10 mouse cellular contexts compared by ENCODE assay signal in the genomic region with DNA sequence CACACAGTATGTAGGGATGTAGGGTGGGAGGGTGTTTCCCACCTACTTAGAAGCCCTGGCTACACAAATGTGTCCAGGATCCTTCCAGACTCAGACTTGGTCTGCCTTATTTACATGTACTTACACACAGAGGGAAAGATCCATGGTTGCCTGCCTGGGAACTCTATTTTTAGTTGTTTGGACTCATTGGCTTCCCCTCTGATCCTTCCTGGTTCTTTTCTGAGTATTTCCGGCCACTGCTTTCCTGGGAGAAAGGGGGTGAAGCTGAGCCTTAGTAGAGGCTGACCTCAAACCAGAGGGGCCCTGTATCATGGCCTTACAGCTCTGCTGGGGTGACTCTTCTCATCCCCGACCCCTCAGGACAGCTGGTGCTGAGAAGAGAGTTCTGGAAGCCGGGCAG.
DNase-seq lines count a peak whose midpoint lies in the region; ATAC-seq lines count a peak whose summit lies in the region.
"Had no signal": no experiment of that assay in that cellular context is flagged by ENCODE, and none has a peak within 500 bp of the region (broad histone marks: within the 10 kb centered on the region; RNA-seq: fewer than 3 reads in every experiment).

No protein-coding gene starts in this region.

- H3K9me3 ChIP-seq in lung, embryonic 15.5 days, result no peaks in the 10 kb centered on the region
- no peaks in the 10 kb centered on the region for H3K9me3 ChIP-seq in forebrain, embryonic 16.5 days (ENCODE audit: control insufficient read depth, low read length)
- no peaks in the 10 kb centered on the region for H3K9me3 ChIP-seq in hindbrain, embryonic 14.5 days (ENCODE audit: control insufficient read depth, low read length)
- no peaks in the 10 kb centered on the region for H3K9me3 ChIP-seq in neural tube, embryonic 15.5 days (replicated peaks)

- peak overlapping the region; percentile 94 for H3K27ac ChIP-seq in lung, embryonic 15.5 days
- peak overlapping the region; percentile 22; the same call in 1 of the 2 replicates for H3K27ac ChIP-seq in forebrain, embryonic 16.5 days (ENCODE audit: low read length)
- peak overlapping the region; percentile 68; the same call in 1 of the 2 replicates for H3K27ac ChIP-seq in hindbrain, embryonic 14.5 days
- H3K27ac ChIP-seq in neural tube, embryonic 15.5 days (replicated peaks), result peak overlapping the region; percentile 76

- DNase-seq in lung, postnatal 25 days (ENCODE audit: low spot score), result no peak
- DNase-seq in hindbrain, embryonic 14.5 days (ENCODE audit: low spot score), result no peak
- DNase-seq in layer of hippocampus, postnatal 14 days (ENCODE audit: low spot score in 2 of 2), result no peak
- no peak for DNase-seq in cerebellum, postnatal 10 days
- DNase-seq in urinary bladder, postnatal 4 days (ENCODE audit: low spot score in 2 of 2), result no peak
- DNase-seq: lung, postnatal 14 days; thymus, adult 2 months had no signal

- H3K36me3 ChIP-seq in lung, embryonic 15.5 days, result no peaks in the 10 kb centered on the region
- H3K36me3 ChIP-seq in forebrain, embryonic 16.5 days (ENCODE audit: control insufficient read depth, insufficient read depth), result no peaks in the 10 kb centered on the region
- H3K36me3 ChIP-seq in hindbrain, embryonic 14.5 days (replicated peaks; ENCODE audit: control insufficient read depth, insufficient read depth), result no peaks in the 10 kb centered on the region
- no peaks in the 10 kb centered on the region for H3K36me3 ChIP-seq in neural tube, embryonic 15.5 days

- WGBS in lung, embryonic 15.5 days, result 49% methylated on average over 3 of the region's 3 CpGs
- 75% methylated on average over 3 of the region's 3 CpGs for WGBS in forebrain, embryonic 16.5 days
- WGBS in hindbrain, embryonic 14.5 days, result 73% methylated on average over 3 of the region's 3 CpGs
- 75% methylated on average over 3 of the region's 3 CpGs for WGBS in neural tube, embryonic 15.5 days

- peaks cover 26% of the 10 kb centered on the region for H3K4me1 ChIP-seq in lung, embryonic 15.5 days
- no peaks in the 10 kb centered on the region; the same call in 1 of the 2 replicates for H3K4me1 ChIP-seq in forebrain, embryonic 16.5 days (replicated peaks; ENCODE audit: control insufficient read depth, insufficient read depth, low read length)
- H3K4me1 ChIP-seq in hindbrain, embryonic 14.5 days (replicated peaks; ENCODE audit: control insufficient read depth, insufficient read depth, low read length), result no peaks in the 10 kb centered on the region
- peaks cover 12% of the 10 kb centered on the region for H3K4me1 ChIP-seq in neural tube, embryonic 15.5 days

- peak overlapping the region; percentile 20; the same call in 1 of the 2 replicates for H3K4me2 ChIP-seq in lung, embryonic 15.5 days
- no peak overlapping the region for H3K4me2 ChIP-seq in forebrain, embryonic 16.5 days (ENCODE audit: low read length)
- H3K4me2 ChIP-seq in hindbrain, embryonic 14.5 days (replicated peaks), result no peak overlapping the region
- H3K4me2 ChIP-seq in neural tube, embryonic 15.5 days, result no peak overlapping the region

- no peaks in the 10 kb centered on the region for H3K27me3 ChIP-seq in lung, embryonic 15.5 days
- H3K27me3 ChIP-seq in forebrain, embryonic 16.5 days (replicated peaks; ENCODE audit: control insufficient read depth, insufficient read depth, low read length), result no peaks in the 10 kb centered on the region
- no peaks in the 10 kb centered on the region for H3K27me3 ChIP-seq in hindbrain, embryonic 14.5 days (ENCODE audit: control insufficient read depth, insufficient read depth, low read length)
- no peaks in the 10 kb centered on the region for H3K27me3 ChIP-seq in neural tube, embryonic 15.5 days (replicated peaks)

- no peak overlapping the region for H3K4me3 ChIP-seq in lung, embryonic 15.5 days
- H3K4me3 ChIP-seq in forebrain, embryonic 16.5 days (replicated peaks; ENCODE audit: low read length), result no peak overlapping the region
- no peak overlapping the region for H3K4me3 ChIP-seq in hindbrain, embryonic 14.5 days (replicated peaks; ENCODE audit: low read length)
- no peak overlapping the region for H3K4me3 ChIP-seq in neural tube, embryonic 15.5 days (replicated peaks)

- ATAC-seq in lung, embryonic 15.5 days (ENCODE audit: borderline replicate concordance, extremely low read depth, low FRiP score, low TSS enrichment), result no peak
- ATAC-seq in forebrain, embryonic 16.5 days, result no peak
- ATAC-seq in hindbrain, embryonic 14.5 days (ENCODE audit: low FRiP score), result no peak
- ATAC-seq in neural tube, embryonic 15.5 days (ENCODE audit: low FRiP score), result no peak; the same call in none of the 2 replicates

- H3K9ac ChIP-seq in lung, embryonic 15.5 days, result no peak overlapping the region
- no peak overlapping the region for H3K9ac ChIP-seq in forebrain, embryonic 16.5 days (replicated peaks; ENCODE audit: low read depth, low read length)
- no peak overlapping the region for H3K9ac ChIP-seq in hindbrain, embryonic 14.5 days
- no peak overlapping the region for H3K9ac ChIP-seq in neural tube, embryonic 15.5 days (replicated peaks)

Comparison
In these comparisons a context has a peak if more than half of its experiments do, and no peak if none do; other contexts are left out.
1. H3K27ac ChIP-seq: peak in every context shown above with its lines; median percentile 94 in lung, embryonic 15.5 days; 76 in neural tube, embryonic 15.5 days; 68 in hindbrain, embryonic 14.5 days; 22 in forebrain, embryonic 16.5 days.